Mouse (Mus musculus) bone marrow macrophage, adult 2 months (primary cell): ENCODE results near the gene Hoxa1. TPM values are rescaled to one million over a fixed set of nuclear protein-coding genes. Genes with fewer than 3 reads are reported as not detected.

Experiments
- H3K27ac ChIP-seq: 2 replicates; pipeline ENCODE4 v1.5.1; 2012; ENCODE audit warnings: low read depth, low read length; ENCODE audit not compliant: insufficient read depth
- H3K4me1 ChIP-seq: 2 replicates; pipeline ENCODE4 v1.6.1; 2012; ENCODE audit warnings: low read length; ENCODE audit not compliant: control insufficient read depth, insufficient read depth
- H3K4me3 ChIP-seq: 2 replicates; pipeline ENCODE4 v1.5.1; 2012; ENCODE audit warnings: mild to moderate bottlenecking, low read length, moderate library complexity; ENCODE audit not compliant: insufficient read depth
- CTCF ChIP-seq: IDR thresholded peaks from 2 replicates; pipeline ENCODE4 v1.5.1; 2012; ENCODE audit warnings: low read depth, mild to moderate bottlenecking, low read length, moderate library complexity
- POLR2A ChIP-seq: IDR thresholded peaks from 2 replicates; pipeline ENCODE4 v1.6.1; 2012; ENCODE audit warnings: mild to moderate bottlenecking, low read depth, low read length, borderline replicate concordance
- polyA plus RNA-seq: library from polyadenylated mRNA; stranded (reverse); fragments of >200 nt; gene quantifications from 2 replicates; pipeline ENCODE4 v1.2.4, GENCODE M21; 2012; ENCODE audit not compliant: missing spikeins, insufficient read depth, insufficient read length

Hoxa1 gene
- polyA plus RNA-seq, 1 experiment = 1.1 TPM

DNA sequence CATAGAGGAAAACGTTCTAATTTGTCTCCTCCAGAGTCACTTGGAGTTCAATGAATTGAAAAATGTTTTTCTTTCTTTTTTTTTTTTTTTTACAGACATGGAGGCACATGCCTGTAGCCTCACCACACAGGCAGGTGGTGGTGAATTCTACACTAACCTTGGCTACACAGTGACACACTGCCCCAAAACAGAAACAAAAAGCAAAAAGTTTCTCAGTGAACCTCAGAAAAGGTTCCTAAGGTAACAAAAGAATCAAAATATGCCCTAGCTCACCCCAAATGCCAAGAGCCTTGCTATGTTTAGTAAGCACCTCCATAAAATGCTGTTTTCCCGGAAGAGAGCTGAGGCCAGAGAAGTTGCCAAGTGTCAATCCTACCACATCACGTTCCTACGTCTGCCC lies 46.3 kb downstream of the Hoxa1 start:
- H3K4me1 ChIP-seq = peaks cover 10% of the 10 kb centered on the region
- no peak overlapping the region for H3K4me3 ChIP-seq
- TF ChIP-seq CTCF = no peak
- no peak for TF ChIP-seq POLR2A
- no peak overlapping the region for H3K27ac ChIP-seq

DNA sequence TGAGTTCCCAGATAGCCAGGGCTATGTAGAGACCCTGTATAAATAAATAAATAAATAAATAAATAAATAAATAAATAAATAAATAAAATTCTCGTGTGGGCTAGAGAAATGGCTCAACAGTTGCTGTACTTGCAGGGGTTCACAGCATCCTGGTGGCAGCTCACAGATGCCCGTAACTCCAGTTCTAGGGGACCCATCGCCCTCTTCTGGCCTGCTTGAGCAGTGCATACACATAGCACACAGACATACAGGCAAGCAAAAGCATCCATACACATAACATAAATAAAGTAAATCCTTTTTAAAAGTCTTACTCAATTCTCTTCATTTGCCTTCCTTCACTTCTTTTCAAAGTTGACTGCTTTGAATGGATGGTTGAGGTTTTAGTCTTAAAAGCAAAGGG lies 50.7 kb downstream of the Hoxa1 start:
- Histone ChIP-seq H3K27ac (no peak overlapping the region), H3K4me3 (no peak overlapping the region), H3K4me1 (peaks cover 10% of the 10 kb centered on the region)
- TF ChIP-seq CTCF = no peak
- no peak for TF ChIP-seq POLR2A

DNA sequence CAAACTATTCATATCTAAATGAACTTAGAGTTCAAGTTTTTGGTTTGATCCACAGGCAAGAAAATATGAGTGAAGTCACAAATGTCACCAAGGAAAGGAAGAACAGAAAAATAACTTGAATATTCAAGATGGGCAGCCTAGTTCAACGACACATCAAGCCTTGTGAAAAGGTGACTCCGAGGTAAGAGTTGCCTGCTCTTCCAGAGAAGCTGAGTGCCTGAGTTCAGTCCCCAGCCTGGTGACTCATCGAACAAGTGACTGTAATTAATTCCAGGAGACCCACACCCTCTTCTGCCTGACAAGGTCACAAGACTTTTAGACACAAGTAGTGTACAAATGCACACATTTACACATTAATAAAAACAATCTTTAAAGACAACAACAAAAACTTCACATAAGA lies 51.4 kb downstream of the Hoxa1 start:
- TF ChIP-seq CTCF (no peak), POLR2A (no peak)
- Histone ChIP-seq H3K27ac (no peak overlapping the region), H3K4me3 (no peak overlapping the region), H3K4me1 (peaks cover 10% of the 10 kb centered on the region)

DNA sequence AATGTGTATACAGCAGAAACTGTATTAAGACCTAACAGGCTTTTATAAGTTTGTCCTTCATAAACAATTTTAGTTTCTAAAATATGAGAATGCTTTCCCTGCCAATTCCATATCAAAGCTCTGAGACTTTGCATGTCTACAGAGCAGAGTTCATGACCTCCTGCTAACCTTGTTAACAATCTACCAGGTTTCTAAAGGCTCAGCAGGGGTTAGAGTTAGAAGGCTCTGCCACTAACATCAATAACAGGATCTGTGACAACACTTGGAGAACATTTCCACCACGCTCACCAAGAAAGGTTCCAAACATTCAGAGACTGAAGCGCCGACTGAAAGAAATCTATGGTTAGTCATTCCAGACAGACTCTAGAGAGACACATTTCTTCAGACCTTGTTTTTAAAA lies 51.9 kb downstream of the Hoxa1 start:
- TF ChIP-seq CTCF (no peak), POLR2A (no peak)
- H3K27ac ChIP-seq = no peak overlapping the region
- H3K4me1 ChIP-seq = peaks cover 10% of the 10 kb centered on the region
- no peak overlapping the region for H3K4me3 ChIP-seq

Other genes with a start within 250 kb of the Hoxa1 start
- gene Skap2, start 145.8 kb downstream of the Hoxa1 start, polyA plus RNA-seq = 253 and 257 TPM in 2 replicates
- gene Hoxa2, start 6.5 kb upstream of the Hoxa1 start, polyA plus RNA-seq = not detected in 2 replicates
- not detected in 2 replicates for gene 5730596B20Rik, start 19.2 kb upstream of the Hoxa1 start, polyA plus RNA-seq
- gene Hoxa4, start 33.4 kb upstream of the Hoxa1 start, polyA plus RNA-seq = 1.0 and 1.2 TPM in 2 replicates
- not detected in 2 replicates for gene Hoxa5, start 46.3 kb upstream of the Hoxa1 start, polyA plus RNA-seq
- not detected in 2 replicates for gene Hoxa6, start 50.4 kb upstream of the Hoxa1 start, polyA plus RNA-seq
- gene Hoxa3, start 55.0 kb upstream of the Hoxa1 start, polyA plus RNA-seq = not detected in 2 replicates
- gene Gm28308, start 55.0 kb upstream of the Hoxa1 start, polyA plus RNA-seq = not detected in 2 replicates
- not detected in 2 replicates for gene Hoxa7, start 63.5 kb upstream of the Hoxa1 start, polyA plus RNA-seq
- gene Hoxa9, start 72.8 kb upstream of the Hoxa1 start, polyA plus RNA-seq = not detected in 2 replicates
- gene Hoxa10, start 82.5 kb upstream of the Hoxa1 start, polyA plus RNA-seq = 0.54 TPM in 1 of 2 replicates, not detected in the other
- gene Hoxa11, start 87.5 kb upstream of the Hoxa1 start, polyA plus RNA-seq = 0.25 TPM in 1 of 2 replicates, not detected in the other
- not detected in 2 replicates for gene Hoxa13, start 102.6 kb upstream of the Hoxa1 start, polyA plus RNA-seq
- gene Evx1, start 155.2 kb upstream of the Hoxa1 start, polyA plus RNA-seq = not detected in 2 replicates